In the genomic region with DNA sequence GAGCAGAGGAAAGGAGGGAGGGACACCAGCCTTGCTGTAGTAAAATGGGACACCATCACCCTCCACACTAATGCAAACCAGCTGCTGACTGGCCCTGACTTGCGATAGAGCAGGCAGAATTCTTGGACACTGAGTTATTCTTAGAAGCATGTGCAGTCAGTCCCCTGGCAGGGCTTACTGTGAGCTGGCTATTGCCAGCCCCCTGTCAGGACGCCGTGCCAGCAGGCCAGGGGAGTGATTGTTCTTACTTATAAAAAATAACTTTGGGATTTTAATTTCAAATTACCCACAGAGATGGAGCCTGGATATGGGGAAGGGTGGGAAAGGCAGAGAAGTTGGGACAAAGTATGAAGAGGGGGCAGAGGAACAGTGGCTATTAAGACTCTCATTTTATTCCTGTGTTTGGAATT, we compare ENCODE assay signal across 8 mouse cellular contexts.
DNase-seq lines count a peak whose midpoint lies in the region; ATAC-seq and TF ChIP-seq lines count a peak whose summit lies in the region.

No protein-coding gene starts in this region.

- no peak for TF ChIP-seq CTCF in lung, adult 2 months (IDR thresholded peaks at IDR 0.05; ENCODE audit: insufficient read depth, low read length)
- TF ChIP-seq CTCF in embryonic fibroblast, embryonic 13.5 days (IDR thresholded peaks at IDR 0.05; ENCODE audit: borderline replicate concordance, insufficient read depth, low read length), result no peak

- H3K4me2 ChIP-seq in heart, embryonic 16.5 days (ENCODE audit: low read depth, low read length), result peak overlapping the region; percentile 27; the same call in 1 of the 2 replicates
- H3K4me2 ChIP-seq in neural tube, embryonic 15.5 days, result no peak overlapping the region

- H3K4me3 ChIP-seq in lung, adult 2 months (replicated peaks; ENCODE audit: extremely low read depth, low read depth, low read length), result no peak overlapping the region
- H3K4me3 ChIP-seq in embryonic fibroblast, embryonic 13.5 days (ENCODE audit: insufficient read depth, low read length), result no peak overlapping the region
- H3K4me3 ChIP-seq in heart, embryonic 16.5 days (ENCODE audit: low read length), result no peak overlapping the region
- no peak overlapping the region for H3K4me3 ChIP-seq in neural tube, embryonic 15.5 days (replicated peaks)

- TF ChIP-seq POLR2A in lung, adult 2 months (IDR thresholded peaks at IDR 0.05; ENCODE audit: borderline replicate concordance, extremely low read depth, low read depth, low read length), result no peak
- no peak; the same call in 1 of the 2 replicates for TF ChIP-seq POLR2A in embryonic fibroblast, embryonic 13.5 days (IDR thresholded peaks at IDR 0.05; ENCODE audit: low read depth, low read length)

- DNase-seq in lung, adult 18-20 months, result peak; percentile 18 to 46
- DNase-seq in lung, adult 2 months, result no peak
- DNase-seq in lung, postnatal 4 days, result peak; percentile 49 to 84
- DNase-seq in thymus, postnatal 14 days, result no peak
- DNase-seq in spleen, postnatal 4 days (ENCODE audit: low spot score in 2 of 2), result no peak

- no peaks in the 10 kb centered on the region for H3K9me3 ChIP-seq in heart, embryonic 16.5 days (replicated peaks; ENCODE audit: control insufficient read depth, low read length)
- H3K9me3 ChIP-seq in neural tube, embryonic 15.5 days (replicated peaks), result no peaks in the 10 kb centered on the region

- no peaks in the 10 kb centered on the region for H3K4me1 ChIP-seq in lung, adult 2 months (ENCODE audit: control insufficient read depth, insufficient read depth, low read length)
- peaks cover 20% of the 10 kb centered on the region for H3K4me1 ChIP-seq in embryonic fibroblast, embryonic 13.5 days (ENCODE audit: control insufficient read depth, insufficient read depth, low read length)
- peaks cover 29% of the 10 kb centered on the region for H3K4me1 ChIP-seq in heart, embryonic 16.5 days (ENCODE audit: control insufficient read depth, insufficient read depth, low read length)
- H3K4me1 ChIP-seq in neural tube, embryonic 15.5 days, result no peaks in the 10 kb centered on the region; the same call in 1 of the 2 replicates

- no peaks in the 10 kb centered on the region for H3K27me3 ChIP-seq in heart, embryonic 16.5 days (ENCODE audit: control insufficient read depth, insufficient read depth, low read length)
- no peaks in the 10 kb centered on the region for H3K27me3 ChIP-seq in neural tube, embryonic 15.5 days (replicated peaks)

- H3K9ac ChIP-seq in heart, embryonic 16.5 days (ENCODE audit: low read length), result no peak overlapping the region
- H3K9ac ChIP-seq in neural tube, embryonic 15.5 days (replicated peaks), result no peak overlapping the region

- peak overlapping the region; percentile 95 for H3K27ac ChIP-seq in embryonic fibroblast, embryonic 13.5 days (ENCODE audit: insufficient read depth, low read length)
- peak overlapping the region; percentile 91 for H3K27ac ChIP-seq in heart, embryonic 16.5 days (ENCODE audit: low read length)
- no peak overlapping the region for H3K27ac ChIP-seq in neural tube, embryonic 15.5 days (replicated peaks)

- no peaks in the 10 kb centered on the region for H3K36me3 ChIP-seq in heart, embryonic 16.5 days (ENCODE audit: control insufficient read depth, insufficient read depth)
- no peaks in the 10 kb centered on the region for H3K36me3 ChIP-seq in neural tube, embryonic 15.5 days

- peak; percentile 95 for ATAC-seq in heart, embryonic 16.5 days (replicated peaks; ENCODE audit: extremely low read depth, insufficient read depth, low FRiP score)
- no peak for ATAC-seq in neural tube, embryonic 15.5 days (ENCODE audit: low FRiP score)

- 58% methylated on average over 3 of the region's 3 CpGs for WGBS in lung, adult 2 months
- WGBS in heart, embryonic 16.5 days, result 18% methylated on average over 3 of the region's 3 CpGs
- WGBS in neural tube, embryonic 15.5 days, result 64% methylated on average over 3 of the region's 3 CpGs

Comparison
In these comparisons a context has a peak if more than half of its experiments do, and no peak if none do; other contexts are left out.
1. DNase-seq: peak in lung, adult 18-20 months (2 of 2) and lung, postnatal 4 days (2 of 2); none in lung, adult 2 months (single experiment), thymus, postnatal 14 days (single experiment) and spleen, postnatal 4 days (0 of 2).